Mouse (Mus musculus) bone marrow, adult 2 months (tissue): ENCODE data around the gene Vwa8.

Source experiments
- CTCF ChIP-seq: fragments of 200-500 bp; IDR thresholded peaks from 2 replicates; pipeline ENCODE4 v1.5.1; 2011; ENCODE audit warnings: low read length, control low read depth; ENCODE audit not compliant: control insufficient read depth, insufficient read depth
- POLR2A ChIP-seq: fragments of 200-500 bp; IDR thresholded peaks from 2 replicates; pipeline ENCODE4 v1.6.1; 2011; ENCODE audit warnings: low read depth, mild to moderate bottlenecking, control low read depth, low read length, borderline replicate concordance; ENCODE audit not compliant: control insufficient read depth

- TF ChIP-seq POLR2A (no peak), CTCF (no peak)
Observed at GRCm38 (mm10) chr14:79244571-79244970, 395.7 kb downstream of the Vwa8 start.
